Mouse (Mus musculus): ENCODE data around the gene Zfp526.

DNA sequence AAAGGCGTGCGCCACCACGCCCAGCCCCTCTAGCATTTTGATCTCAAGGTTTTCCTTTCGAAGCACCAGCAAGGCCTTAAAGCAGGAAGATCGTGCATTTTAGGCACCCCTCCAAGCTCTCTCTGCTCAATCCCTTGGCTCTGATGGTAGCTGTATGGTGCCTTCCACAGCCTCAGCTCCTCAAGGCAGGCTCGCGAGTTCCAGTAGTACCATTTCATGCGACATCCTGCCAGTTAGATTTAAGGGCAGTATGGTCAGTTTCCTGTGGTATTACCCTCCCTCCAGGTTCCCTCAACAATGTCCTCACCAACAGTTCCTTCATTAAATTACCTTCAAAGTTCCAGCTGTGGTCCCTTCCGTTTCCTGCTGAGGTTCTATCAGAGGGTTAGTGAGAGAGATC is 25.1 kb upstream of the Zfp526 start:
- TF ChIP-seq CTCF (IDR thresholded peaks at IDR 0.05; ENCODE audit: extremely low read depth, insufficient read depth, insufficient read length, insufficient replicate concordance), result no peak
- no peak for TF ChIP-seq POLR2A (IDR thresholded peaks at IDR 0.05; ENCODE audit: low read depth, low read length)

Data from spleen, adult 2 months (tissue).